Mouse (Mus musculus): ENCODE measurements around the gene Mill1.
"Not testable (repeated sequence)": the region's sequence is repeated elsewhere in the genome, so short reads cannot be mapped to it uniquely, and the experiment has no call there.

Gene Mill1

GRCm38 (mm10) chr7:18245047-18245446 is at the start of gene Mill1:
Gene Mill1, plus strand, starts transcription at chr7:18245347.
- no peak for DNase-seq

GRCm38 (mm10) chr7:18210938-18211337 is 34.2 kb upstream of the Mill1 start:
- DNase-seq: no peak

- DNase-seq: no peak
Observed at GRCm38 (mm10) chr7:18214699-18215098, 30.4 kb upstream of the Mill1 start.

GRCm38 (mm10) chr7:18238561-18238960 is 6.6 kb upstream of the Mill1 start:
- DNase-seq: no peak

- no peak for DNase-seq
Observed at GRCm38 (mm10) chr7:18241217-18241616, 3.9 kb upstream of the Mill1 start.

GRCm38 (mm10) chr7:18243959-18244573 is 1.1 kb upstream of the Mill1 start:
- DNase-seq: not testable (repeated sequence)

GRCm38 (mm10) chr7:18260219-18260618 is 15.1 kb downstream of the Mill1 start:
- no peak for DNase-seq

GRCm38 (mm10) chr7:18265089-18265488 is 19.9 kb downstream of the Mill1 start:
- no peak for DNase-seq
